Mouse (Mus musculus) left cerebral cortex, adult 2 months (tissue): Measurements from ENCODE around the gene Prr7. TPM values are rescaled to one million over a fixed set of nuclear protein-coding genes. Genes with fewer than 3 reads are reported as not detected.

Experiments used
- DNase-seq, 2 experiments: peaks; one replicate each; pipeline ENCODE4 v3.0.0; 2021 to 2022; ENCODE audit warnings: low spot score in 2 of 2, mixed read lengths in 1 of 2; ENCODE audit errors: extremely low spot score in 1 of 2
- H3K27ac ChIP-seq: fragments of 200-600 bp; 2 replicates; pipeline ENCODE4 v1.8.1; 2022
- H3K4me3 ChIP-seq: fragments of 200-600 bp; 2 replicates; pipeline ENCODE4 v1.8.1; 2022
- CTCF ChIP-seq: fragments of 200-600 bp; IDR thresholded peaks from 2 replicates; pipeline ENCODE4 v1.8.1; 2022; ENCODE audit warnings: antibody characterized with exemption, mild to moderate bottlenecking, moderate library complexity
- intact Hi-C: fragments of 180-260 bp; cut with DNase I; formaldehyde crosslinking; loops from one replicate; pipeline ENCODE4 v1.15.1; 2025
- total RNA-seq, 2 experiments: library from RNA; stranded (reverse); gene quantifications; 2 replicates each; pipeline ENCODE4 v1.2.3; 2021

The Prr7 gene
- total RNA-seq, 2 experiments from 2014 or later = 77.6 to 80.2 TPM

DNA sequence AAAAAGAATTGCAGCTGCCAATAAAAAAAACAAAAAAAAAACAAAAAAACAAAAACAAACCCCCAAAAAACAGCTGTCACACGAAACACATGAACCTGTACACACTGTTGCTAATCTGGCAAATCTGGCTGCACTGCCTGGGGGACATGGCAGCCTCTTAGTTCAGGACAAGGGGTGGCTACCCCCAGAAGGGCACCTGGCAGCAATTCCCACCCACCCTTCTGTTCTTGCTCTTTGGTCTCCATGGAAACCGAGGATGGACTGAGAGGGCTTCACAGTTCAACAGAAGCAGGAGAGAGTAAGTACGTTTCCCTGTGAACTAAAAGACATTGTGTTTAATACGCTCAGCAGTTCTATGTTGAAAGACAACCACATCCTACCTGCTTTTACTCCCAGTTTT, 31.6 kb downstream of the Prr7 start:
- H3K4me3 ChIP-seq = no peak overlapping the region
- DNase-seq = no peak
- intact Hi-C loops = no loop called here
- no peak overlapping the region for H3K27ac ChIP-seq
- no peak for TF ChIP-seq CTCF

DNA sequence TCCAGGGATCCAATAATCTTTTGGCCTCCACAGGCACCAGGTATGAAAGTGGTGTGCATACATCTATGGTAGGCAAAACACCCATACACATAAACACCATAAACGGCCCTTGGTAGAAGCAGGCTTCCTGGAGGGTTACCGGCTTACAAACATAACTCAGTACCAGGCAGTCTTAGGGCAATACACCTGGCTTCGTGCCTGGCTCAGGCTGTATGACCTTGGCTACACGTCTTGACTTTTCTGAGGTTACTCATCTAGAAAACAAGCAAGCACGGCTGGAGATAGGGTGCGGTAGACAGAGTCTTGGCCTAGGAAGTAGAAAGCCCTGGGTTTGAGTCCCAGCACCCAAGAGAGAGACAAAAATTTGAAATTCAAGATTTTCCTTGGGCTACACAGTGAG, 32.6 kb downstream of the Prr7 start:
- no peak for TF ChIP-seq CTCF
- intact Hi-C loops = no loop called here
- no peak overlapping the region for H3K27ac ChIP-seq

DNA sequence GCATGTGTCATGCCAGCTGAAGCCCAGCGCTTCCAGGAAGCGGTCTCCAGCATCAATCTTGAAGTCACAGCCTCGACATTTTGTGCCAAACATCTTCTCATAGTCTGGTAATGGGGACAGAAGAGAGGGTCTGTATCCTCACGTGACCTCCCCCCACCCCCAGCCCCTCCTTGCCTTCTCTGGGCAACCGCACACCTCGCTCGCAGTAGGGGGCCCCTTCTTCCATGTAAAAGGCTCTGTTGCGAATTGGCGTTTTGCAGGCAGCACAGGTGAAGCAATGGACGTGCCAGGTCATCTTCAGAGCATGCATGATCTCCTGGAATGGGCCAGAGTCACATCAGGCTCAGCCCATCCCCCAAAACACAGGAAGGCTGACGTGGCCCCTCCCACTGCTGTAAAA, 34.8 kb downstream of the Prr7 start:
- Histone ChIP-seq H3K27ac (no peak overlapping the region), H3K4me3 (no peak overlapping the region)
- TF ChIP-seq CTCF = no peak
- no peak for DNase-seq
- intact Hi-C loops = no loop called here

More for the DNA sequence above, 32.6 kb downstream of the Prr7 start:
- no peak overlapping the region for H3K4me3 ChIP-seq
- no peak for DNase-seq

DNA sequence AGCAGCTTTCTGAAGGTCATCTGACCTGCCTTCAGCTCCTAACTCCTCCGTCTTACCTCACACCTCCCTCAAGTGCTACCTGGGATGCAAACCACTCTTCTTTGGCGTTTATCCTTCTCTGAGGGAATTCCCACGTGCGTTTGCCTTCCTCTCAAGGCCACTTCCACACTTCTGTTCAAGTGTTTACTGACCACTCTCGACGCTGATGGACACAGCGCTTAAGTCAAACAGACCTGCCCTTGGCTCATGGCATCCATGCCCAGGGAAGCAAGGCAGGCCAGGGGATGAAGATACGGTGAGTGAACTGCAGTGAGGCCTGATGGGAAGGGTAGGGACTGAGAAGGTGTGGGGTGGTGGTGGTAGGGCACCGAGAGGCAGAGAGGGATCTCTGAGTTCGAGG, 36.5 kb downstream of the Prr7 start:
- Histone ChIP-seq H3K27ac (no peak overlapping the region), H3K4me3 (no peak overlapping the region)
- TF ChIP-seq CTCF = no peak
- DNase-seq = no peak
- intact Hi-C loops = no loop called here

DNA sequence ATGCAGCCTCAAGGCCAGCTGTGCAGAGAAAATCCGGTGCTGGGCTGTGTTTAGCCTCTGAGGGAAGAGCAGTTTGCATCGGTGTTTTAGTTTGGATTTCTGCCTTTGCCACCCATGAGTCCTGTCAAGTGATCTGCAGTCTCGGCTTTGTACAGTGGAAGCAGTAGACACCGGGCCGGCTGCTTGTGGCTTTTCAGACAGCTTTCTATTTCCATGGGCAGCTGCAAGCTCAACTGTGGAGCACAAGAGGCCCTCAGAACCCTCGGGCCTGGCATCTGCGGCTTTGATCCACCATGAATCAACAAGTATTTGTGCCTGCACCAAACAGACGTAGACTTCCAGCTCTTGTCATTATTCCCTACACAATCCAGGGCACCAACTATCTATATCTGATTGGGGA, 38.3 kb downstream of the Prr7 start:
- no peak for TF ChIP-seq CTCF

DNA sequence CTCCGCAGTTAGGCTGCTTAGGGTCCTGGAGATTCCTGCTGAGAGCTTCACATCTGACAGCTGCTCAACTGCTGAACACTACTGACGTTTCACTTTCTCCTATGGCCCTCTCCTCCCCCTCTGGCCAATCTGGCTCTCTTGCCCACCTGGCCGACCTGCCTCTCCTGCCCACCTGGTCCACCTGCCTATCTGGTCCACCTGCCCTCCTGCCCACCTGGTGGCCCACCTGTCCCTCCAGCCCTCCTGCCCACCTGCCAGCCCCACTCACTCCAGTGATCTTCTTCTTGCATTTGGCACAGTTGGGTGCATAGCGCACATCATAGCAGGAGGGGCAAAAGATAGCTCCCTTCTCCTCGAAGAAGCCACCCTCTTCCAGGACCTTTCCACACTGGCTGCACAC, 40.3 kb downstream of the Prr7 start:
- no peak overlapping the region for H3K4me3 ChIP-seq
- no peak for DNase-seq
- TF ChIP-seq CTCF = no peak
- intact Hi-C loops = no loop called here
- H3K27ac ChIP-seq = no peak overlapping the region

More for the DNA sequence above, 38.3 kb downstream of the Prr7 start:
- Histone ChIP-seq H3K27ac (no peak overlapping the region), H3K4me3 (no peak overlapping the region)
- no peak for DNase-seq
- intact Hi-C loops = no loop called here

DNA sequence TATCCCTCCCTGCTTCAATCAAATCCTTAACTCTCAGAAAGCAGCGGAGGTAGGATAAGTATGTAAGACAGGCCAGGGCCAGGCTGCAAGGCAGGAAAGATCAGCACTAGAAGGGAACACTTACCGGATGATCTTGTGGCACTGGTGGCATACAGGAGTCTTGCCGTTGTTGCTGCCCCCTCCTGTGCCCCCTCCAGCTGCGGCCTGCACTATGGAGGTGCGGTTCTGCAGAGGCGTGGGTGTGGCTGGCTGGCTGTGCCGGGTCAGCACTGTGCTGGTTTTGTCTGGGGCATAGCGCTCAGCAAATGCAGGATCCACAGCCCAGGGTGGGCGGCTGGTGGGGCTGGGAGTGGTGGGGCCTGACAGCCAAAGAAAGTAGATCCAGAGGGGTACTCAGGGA, 41.7 kb downstream of the Prr7 start:
- H3K27ac ChIP-seq = no peak overlapping the region
- no peak overlapping the region for H3K4me3 ChIP-seq
- no peak for TF ChIP-seq CTCF
- no peak for DNase-seq
- intact Hi-C loops = no loop called here

DNA sequence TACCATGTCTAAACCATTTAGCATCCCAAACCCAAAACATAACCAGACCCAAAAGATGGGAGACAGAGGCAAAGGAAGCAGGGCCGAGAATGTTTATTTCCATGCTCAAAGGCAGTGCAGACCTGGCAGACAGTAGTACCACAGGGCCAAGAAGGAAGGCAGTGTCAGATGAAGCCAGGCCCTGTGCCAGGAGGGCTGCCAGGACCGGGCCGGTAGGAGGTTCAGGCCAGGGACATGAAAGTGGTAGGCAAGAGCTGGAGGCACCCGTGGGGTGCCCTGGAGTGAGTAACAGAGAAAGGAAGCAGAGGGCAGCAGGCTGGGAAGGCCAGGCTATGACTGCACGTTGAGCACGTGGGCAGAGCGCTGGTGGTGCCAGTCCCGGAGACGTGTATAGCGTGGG, 42.6 kb downstream of the Prr7 start:
- intact Hi-C loops = no loop called here
- H3K4me3 ChIP-seq = no peak overlapping the region
- no peak for TF ChIP-seq CTCF
- no peak overlapping the region for H3K27ac ChIP-seq
- no peak for DNase-seq

DNA sequence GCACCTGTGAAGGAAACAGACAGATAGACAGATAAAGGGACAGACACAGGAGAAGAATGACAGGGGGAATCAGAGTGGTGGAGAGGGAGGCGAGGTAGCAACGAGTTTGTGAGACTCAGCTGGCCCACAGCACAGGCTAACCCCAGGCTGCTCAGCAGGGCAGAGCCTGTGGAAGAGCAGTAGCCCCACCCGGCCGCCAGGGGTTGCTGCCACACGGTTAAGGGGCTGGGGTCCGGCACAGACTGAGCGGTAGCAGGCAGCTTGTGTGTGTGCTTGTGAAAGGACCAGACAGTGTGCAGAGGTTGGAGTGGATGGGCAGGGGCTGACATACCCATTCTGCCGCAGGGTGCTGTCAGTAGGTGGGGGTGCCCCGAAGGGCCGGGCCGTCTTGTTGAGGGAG, 43.8 kb downstream of the Prr7 start:
- intact Hi-C loops = no loop called here

DNA sequence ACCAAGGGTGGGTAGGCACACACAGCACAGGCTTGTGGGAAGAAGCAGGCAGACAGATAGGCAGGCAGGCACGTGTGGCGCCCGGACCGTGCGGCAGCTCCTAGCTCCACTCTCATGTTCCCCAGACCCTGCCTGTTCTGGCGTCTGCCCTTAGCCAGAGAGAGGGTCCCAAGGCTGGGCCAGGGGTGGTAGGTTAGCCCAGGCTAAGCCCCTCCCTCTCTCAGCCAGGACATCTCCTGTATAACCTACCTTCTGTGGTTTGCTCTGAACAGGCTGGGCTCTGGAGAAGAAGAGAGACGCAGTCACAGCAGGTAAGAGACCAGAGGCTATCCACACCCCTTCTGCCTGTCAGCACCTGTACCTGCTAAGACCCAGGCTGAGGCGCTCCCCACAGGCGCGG, 44.5 kb downstream of the Prr7 start:
- no peak for DNase-seq

More for the DNA sequence above, 43.8 kb downstream of the Prr7 start:
- TF ChIP-seq CTCF = peak; percentile 10
- no peak overlapping the region for H3K4me3 ChIP-seq
- H3K27ac ChIP-seq = no peak overlapping the region
- no peak for DNase-seq

DNA sequence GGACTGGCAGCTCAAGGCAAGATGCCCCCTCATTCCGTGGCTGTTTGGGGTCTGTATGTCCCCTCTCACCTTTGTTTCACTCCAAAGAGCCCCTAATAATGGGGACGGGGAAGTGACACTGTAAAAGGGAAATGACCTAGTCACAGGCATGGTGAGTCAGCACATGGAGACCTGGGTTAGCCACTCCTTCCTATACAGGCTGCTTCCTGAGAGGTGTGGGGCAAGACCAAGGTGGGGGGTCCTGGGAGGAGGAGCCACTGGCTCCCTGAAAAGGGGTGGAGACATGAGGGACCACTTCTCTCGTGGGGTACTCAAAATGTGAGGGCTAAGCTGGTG, 46.2 kb downstream of the Prr7 start:
- intact Hi-C loops = no loop called here
- H3K27ac ChIP-seq = no peak overlapping the region
- H3K4me3 ChIP-seq = no peak overlapping the region
- DNase-seq = no peak
- TF ChIP-seq CTCF = no peak

More for the DNA sequence above, 44.5 kb downstream of the Prr7 start:
- no peak for TF ChIP-seq CTCF
- Histone ChIP-seq H3K27ac (no peak overlapping the region), H3K4me3 (no peak overlapping the region)
- intact Hi-C loops = no loop called here

DNA sequence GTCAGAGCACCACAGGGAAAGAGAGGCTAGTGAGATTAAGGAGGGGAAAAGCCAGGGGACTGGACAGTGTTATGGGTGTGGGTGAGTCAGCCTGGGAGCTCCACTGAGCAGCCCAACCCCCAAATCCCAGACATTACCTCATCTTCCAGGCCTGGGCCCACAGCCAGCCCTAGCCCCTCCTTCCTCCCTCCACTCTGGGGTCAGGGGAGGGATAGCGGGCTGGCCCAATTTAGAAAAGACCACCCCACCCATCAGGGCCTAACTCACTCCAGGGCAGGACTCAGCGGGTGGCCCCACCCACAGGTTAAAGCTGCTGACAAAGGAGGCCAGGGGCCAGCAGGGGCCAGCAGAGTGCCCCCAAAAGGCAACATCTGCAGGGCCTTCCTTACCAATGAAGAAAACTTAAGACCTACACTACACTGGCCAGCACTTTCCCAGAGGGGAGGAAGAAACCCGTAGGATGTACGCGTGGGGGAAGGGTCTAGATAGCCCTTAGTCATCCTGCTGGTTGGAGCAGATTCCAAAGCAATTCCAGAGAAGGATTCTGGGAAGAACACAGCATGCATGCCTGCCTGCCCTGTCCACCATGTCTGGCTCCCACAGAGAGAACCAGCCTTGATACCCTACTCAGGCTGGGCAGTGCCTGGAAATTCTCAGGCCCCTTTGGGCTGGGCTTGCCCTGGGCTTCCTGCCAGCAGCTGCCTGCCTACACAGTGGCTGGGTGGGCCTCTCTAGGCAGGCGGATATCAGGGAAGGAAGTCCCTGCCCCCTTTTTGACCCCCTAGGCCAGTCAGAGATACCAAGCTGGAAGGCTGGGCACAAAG, 46.8 kb downstream of the Prr7 start:
- Histone ChIP-seq H3K27ac (peak overlapping the region; percentile 69), H3K4me3 (no peak overlapping the region; the same call in 1 of the 2 replicates)
- no peak; the same call in 1 of the 2 replicates for TF ChIP-seq CTCF
- DNase-seq = no peak
- intact Hi-C loops = no loop called here

DNA sequence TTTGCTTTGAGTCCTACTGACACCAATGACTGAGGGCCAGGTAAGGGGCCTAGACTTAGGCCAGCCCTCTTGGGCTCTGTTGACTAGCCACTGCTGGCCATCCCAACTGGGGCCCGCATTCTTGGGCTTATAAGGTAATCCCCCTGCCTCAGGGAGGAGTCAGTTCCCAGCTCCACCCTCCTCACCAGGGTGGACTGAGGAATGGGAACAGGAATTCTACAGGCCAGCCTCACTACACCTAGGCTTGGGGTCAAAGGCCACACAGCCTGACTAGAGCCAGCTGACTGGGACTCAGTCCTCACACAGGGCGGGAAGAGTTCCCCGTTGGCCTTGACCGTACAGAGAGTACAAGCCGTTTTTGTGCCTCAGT, 47.4 kb downstream of the Prr7 start:
- intact Hi-C loops = no loop called here
- Histone ChIP-seq H3K4me3 (peak overlapping the region; percentile 70), H3K27ac (peak overlapping the region; percentile 69)
- TF ChIP-seq CTCF = no peak
- no peak for DNase-seq
